Mouse (Mus musculus): ENCODE measurements at regions not wholly inside any gene's neighbourhood (a gene's known extent, or its start where the extent isn't known, plus 50 kb on each side); places are given as distances from the start of the nearest gene placed in this dataset.

DNA sequence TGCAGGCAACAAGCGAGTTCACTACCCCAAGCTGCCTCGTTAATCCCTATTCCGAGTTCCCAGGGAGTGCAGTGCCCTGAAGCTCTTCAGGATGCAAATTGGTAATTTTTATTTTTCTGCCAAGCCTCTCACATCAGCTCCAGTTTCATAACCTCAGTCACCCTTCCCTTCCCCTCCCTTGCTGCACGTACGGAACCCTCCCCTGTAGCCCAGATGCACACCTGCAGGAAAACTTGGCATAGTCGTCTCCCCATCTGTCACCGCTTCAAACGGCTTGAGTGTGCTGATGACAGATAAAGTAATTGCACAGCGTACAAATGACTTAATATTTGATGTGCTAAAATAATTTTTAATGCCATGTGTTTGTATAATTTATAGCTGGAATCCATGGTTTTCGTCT lies 119.7 kb upstream of the Tmem45b start:
- DNase-seq (ENCODE audit: low spot score in 2 of 2) = no peak

DNA sequence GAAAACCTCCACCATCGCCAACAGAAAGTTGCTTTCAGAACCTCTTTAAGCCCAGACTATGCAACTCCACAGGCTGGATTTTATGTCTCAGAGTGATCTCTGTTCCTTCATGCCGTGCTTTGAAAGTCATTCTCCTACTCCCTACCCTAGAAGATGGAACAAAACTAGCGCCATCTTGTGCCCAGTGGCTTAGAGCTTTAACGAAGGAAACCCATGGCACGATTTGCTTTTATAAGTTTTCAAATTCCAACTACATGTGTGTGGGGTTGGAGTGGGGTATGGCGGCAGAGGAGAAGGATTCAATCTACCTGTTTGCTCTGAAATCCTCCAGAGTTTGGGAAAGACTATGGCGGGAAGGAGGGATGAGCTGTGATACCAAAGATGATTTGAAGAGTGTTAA lies 118.7 kb upstream of the Tmem45b start:
- DNase-seq (ENCODE audit: low spot score in 2 of 2) = no peak

DNA sequence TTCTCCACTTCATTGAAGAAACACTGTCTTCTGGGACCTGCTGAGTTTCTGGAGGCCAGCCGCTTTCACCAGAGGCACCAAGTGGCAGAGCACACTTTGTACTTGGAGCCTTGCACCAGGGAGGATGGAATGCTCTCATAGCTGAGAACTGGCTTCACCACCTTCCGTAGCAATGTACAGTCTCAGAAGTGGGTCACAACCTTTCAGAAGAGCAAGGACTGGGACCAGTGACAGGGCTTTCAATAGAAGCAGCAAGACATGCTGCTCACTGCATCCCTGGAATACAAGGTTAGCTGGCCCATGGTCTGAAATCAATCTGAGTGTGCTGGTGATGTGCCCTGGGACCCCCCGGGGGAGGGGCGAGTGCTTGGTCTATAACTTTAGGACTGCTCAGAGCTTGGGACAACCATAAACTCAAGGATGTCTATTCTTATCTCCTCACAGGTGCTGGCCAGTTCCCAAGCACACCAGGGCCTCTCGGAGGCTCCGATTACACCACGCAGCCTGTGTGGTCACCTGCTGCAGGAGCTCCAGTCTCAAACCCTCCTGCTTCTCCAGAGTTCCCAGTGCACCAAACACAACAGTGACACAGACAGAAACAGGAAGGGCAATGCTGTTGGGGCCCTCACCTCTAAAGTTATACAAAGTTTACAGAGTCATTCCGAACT lies 114.4 kb upstream of the Tmem45b start:
- DNase-seq (ENCODE audit: low spot score in 2 of 2) = no peak

DNA sequence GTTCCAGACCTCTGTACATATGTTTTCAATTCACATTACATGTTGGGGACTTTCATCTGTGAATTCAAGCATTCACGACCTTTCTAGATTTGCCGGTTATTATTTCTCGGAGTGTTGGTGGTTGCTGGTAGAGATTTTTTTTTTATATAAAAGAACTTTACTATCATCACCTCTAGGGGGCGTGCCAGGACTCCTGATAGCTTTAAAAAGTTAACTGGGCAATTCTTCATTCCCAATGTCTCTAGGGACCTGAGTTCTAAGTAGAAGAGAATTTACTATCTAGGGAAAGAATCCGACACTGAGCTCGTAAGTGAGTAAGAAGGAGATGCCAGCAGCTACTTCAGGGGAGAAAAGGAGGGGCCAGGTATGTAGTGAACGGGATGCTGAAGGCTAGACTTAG lies 112.8 kb upstream of the Tmem45b start:
- DNase-seq (ENCODE audit: low spot score in 2 of 2) = no peak

DNA sequence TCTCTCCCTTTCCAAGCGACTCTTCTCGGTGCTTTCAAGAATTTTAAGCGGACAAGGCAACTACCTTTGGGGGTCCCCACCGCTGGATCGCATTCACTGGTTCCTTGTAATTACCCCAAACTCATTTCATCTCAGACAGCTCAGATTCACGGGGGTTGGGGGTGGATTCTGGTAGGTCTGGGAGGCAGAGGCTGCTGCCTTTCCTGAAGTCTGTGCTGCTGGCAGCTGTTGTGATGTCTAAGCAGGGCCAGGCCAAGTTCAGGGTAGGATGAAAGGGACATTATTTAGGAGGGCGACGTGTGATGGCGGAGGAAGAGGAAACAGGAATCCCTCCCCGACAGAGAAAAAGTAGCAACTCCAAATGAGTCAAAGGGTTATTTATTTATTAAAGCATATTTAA lies 102.8 kb upstream of the Tmem45b start:
- no peak for DNase-seq (ENCODE audit: low spot score in 2 of 2)

DNA sequence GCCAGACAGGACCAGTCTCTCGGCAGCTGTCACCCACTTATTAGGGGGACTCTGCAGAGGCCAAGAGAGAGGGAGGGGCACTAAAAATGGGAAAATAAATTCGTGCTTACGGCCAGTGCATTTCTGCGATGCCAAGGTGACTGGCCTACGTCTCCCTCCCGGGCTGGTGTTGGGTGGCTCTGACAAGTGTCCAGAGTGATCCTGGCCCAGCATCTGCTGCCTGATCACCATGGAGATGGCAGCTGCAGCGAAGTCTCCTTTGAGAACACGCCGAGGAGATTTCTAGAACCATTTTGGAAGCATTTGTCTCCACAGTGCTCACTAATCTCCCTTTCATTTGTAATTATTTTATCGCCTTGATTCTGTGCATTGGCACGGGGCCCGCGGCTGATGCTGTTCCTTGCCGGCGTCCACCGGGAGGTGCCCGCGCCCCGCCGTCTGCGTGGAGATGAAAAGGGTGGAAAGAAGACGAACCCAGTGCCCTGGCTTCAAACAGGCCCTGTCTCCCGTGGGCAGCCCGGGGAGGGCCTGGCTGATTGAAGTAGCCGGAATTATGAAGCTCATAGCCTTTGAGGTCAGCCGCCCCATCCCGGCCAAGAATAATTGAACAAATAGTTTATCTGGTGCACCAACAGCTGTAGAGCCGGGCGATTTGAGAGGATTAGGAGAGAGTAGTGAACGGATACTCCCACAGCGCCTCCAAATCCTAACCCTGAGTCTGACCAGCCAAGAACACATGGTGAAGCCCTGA lies 102.2 kb upstream of the Tmem45b start:
- no peak for DNase-seq (ENCODE audit: low spot score in 2 of 2)

DNA sequence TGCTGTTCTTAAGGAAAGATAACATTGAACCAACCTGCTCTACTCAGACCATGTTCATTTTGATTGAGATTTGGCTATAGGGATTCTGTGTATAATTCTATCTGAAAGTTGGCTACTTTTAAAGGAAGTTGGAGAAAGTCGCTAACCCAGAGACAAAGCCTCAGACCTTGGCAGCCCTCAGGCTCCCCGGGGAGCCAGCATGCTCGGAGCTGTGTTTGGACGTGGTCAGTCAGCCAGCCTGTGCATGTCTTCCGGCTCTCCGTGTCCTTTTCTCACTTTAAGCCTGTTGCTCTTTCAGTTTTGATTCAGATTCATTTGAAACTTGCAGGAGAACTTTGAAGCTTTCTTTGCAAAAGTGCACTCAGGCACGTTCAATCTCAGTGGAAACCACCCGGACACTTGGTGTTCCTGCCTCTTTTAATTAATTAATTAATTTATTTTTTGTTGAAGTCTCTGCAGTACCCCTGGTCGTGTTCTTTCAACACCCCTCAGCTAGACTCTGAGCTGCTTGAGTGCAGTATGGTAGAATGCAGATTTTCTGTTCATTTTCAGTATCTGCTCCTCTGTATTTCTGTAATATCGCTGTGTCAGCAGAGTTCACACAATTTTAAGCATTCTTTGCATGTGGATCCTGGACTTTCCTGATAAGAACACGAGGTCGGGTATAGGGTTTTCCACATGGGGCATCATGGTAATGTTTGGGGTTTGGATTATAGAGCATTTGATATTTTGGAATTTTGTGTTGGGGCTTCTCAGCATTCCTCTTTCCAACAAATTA lies 100.9 kb upstream of the Tmem45b start:
- DNase-seq (ENCODE audit: low spot score in 2 of 2) = no peak

DNA sequence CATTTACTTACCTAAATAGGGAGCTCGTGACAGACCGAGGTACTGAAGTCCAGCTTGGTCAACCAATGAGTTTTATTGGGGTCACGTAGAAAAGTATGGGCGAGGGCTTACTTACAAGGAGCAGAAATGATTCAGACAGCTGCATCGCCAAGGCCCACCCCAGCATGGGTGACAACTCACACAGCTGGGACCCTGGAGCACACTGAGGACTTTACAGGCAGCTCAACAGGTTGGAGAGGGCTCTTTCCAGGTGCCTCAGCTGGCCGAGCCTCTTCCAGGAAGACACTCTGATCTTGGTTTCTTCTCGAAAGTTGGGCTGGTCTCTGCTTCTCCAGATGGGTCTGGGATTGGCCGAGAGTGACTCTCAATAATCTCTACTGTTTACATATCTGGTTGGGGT lies 99.3 kb upstream of the Tmem45b start:
- no peak for DNase-seq (ENCODE audit: low spot score in 2 of 2)

DNA sequence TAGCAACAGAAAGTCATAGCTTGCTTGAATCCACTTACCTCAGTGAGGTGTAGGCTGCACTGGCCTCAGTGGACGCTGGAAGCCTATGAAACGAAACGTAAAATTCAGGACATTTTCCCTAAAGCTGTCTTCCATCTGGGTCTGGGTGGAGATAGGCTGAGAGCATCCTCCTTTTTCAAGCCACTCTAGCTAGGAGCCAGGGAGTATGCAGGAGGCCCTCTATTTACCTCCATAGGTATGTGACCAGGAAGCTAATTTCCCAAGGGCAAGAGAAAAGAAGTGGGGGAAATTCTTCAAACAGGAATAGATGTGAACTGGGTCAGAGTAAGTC lies 95.9 kb upstream of the Tmem45b start:
- no peak for DNase-seq (ENCODE audit: low spot score in 2 of 2)

DNA sequence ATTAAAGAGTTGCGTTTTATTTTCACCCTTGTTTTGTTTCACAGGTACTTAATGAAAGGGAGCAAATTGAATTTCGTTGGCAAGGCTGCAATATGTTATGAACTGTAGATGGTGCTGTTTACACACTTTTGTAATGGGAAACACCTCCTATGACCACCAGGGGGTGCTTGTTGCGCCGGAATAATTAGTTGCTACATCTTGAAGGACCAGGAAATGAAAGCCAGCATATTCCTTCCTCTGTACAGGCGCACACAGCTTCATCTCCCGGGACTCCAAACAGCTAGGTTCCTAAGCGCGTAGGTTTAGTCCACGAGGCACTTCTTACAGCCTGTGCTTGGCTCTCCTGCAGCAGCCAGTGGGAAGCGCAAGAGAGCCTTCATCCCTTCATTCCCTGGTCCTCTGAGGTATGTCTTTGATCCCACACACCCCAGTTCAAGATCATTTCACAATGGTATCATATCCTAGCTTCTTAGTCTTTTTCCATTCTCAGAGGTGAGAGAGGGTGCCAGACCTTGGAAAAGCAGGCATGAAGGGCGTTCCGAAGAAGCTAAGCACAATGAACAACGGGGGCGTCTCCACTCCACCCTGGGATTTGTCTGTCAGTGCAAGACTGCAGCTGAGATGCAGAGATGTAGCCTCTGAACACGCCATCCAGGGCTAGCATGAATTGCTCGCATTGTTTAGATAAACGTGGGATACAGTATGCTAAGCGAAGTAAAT lies 95.4 kb upstream of the Tmem45b start:
- peak; percentile 71 to 88 for DNase-seq (ENCODE audit: low spot score in 2 of 2)

DNA sequence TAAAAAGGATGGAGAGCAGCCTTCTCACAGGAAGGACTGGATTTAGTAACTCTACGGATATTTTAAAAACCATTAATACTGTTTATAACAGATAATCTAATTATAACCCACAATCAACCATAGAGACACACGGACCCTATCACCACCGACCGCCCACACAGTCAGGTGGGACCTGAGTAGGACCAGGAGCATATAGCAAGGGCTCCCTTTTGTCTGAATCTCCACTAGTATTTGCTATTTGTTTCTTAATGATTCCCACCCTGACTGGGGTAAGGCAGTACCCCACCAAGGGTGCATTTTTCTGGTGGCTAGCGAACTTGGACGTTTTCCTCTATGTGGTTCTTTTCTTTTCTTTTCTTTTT lies 79.4 kb upstream of the Tmem45b start:
- DNase-seq (ENCODE audit: low spot score in 2 of 2) = no peak

DNA sequence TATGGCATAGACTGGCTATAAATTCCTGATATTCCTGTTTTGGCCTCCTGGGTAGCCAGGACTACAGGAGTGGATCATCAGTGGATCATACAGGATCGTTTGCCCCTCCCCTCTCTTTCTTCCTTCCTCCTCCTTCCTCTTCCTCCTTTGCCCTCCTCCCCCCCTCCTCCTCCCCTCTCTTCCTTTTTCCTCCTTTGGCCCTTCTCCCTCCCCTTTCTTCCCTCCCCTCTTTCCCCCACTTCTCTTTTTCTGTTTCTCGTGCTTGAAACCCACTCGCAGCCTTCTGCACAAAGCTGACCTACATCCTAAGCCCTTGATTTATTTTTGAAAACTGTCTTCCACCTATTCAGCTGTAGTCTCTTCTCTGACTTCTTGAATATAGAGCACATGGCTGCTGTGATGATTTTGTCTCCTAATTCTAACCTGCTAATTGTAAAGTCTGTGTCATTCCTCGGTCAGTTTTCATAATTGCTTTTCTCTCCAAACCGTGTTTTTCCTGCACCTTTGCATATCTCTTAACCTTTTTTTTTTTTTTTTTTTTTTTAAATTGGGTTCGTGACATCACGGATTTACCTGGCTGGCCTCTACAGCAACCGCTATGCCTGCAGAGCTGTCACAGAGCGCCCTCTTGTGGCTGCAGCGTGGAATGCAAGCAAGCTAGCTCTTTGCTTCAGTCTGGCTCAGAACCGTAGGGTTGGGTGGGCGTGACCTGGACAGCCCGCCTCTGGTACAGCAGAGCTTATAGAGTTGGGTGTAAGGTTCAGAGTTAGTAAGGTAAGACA lies 78.8 kb upstream of the Tmem45b start:
- peak; percentile 34 to 71 for DNase-seq (ENCODE audit: low spot score in 2 of 2)

DNA sequence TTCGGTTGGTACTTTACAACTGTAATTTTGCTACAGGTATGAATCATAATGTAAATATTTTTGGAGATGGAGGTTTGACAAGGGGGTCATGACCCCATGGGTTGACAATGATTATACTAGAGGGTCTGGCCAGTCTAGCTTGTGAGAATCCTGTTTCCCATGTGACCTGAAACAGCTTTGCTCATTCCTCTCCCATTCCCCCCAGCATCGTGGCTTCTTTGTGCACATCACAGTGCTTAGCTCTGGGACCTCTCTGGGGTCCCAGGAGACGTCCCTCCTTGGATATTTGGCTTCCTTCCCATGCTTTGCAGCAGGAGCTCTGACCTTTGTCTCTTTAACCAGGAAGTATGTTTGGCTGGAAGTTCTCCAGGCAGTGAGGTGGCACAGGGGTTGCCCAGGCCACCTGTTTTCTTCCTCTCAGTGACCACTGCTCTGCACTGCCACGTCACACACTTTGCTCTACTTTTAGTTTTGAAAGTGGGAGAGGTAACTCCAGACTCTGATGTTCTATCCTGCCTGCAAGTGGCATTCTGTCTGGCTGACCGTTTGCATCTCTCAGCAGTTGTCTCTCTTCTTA lies 77.4 kb upstream of the Tmem45b start:
- DNase-seq (ENCODE audit: low spot score in 2 of 2) = no peak

DNA sequence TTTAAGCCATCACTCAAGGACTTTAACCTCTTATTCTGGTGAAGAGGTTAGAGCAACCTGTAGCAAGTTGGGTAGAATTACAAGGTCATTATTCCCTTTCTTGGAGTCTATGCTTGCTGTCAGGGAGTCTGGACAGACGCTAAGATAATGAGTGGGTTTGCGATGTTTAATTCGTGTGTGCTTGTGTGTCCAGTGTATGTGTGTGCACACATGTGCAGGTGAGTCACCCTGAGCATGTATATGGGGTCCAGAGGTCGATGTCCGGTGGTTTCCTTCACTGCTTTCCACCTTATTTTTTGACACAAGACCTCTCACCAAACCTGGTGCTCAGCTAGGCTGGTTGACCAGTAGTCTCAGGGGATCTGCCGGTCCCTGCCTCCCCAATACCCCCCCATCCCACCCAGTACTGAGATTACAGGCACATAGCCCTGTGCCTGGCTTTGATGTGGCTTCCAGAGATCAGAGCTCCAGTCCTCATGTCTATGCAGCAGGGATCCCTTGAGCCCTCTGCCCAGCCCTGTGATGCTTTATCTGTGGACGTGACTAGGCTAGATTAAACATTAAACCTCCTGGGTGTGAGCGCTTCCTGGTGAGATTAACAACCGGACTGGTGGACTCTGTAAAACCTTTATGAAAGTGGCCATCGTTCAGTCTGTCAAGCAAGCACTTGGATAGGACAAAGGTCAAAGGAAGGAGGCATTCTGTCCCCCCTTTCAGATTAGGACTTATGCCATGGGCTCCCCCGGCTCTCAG lies 74.4 kb upstream of the Tmem45b start:
- no peak for DNase-seq (ENCODE audit: low spot score in 2 of 2)

DNA sequence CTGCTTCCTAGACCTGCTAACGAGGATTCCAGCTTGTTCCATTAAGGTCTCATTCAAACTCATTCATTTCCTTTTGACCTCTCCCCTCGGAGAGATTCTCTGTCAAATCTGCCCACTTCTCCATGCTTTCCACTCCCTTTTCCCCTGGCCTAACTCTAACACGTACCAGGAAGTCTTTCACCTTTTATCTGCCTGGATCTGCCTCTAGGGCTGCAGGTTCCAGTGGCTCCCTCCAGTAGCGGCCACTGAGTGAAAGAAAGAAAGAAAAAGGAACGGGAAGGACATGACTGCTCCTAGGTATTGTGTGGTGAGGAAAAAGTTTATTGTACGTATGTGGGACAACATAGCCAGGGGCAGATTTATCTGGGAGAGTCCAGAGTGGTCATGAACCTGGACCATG lies 64.8 kb upstream of the Tmem45b start:
- DNase-seq (ENCODE audit: low spot score in 2 of 2) = no peak

DNA sequence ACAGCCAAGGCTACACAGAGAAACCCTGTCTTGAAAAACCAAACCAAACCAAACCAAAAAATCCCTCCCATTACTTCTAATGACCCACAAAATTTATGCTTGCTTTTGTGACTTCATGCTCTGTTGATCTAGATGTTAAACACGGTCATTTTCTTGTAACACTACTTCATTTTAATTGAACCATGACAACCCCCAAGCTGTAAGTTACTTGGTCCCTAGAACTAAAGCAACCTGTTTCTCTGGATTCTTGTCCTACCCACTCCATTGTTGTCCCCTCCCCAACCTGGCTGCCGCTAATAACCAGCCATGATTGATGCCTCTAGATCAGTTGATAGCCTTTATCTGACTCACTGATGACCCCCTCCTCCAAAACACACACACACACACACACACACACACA lies 63.0 kb upstream of the Tmem45b start:
- DNase-seq (ENCODE audit: low spot score in 2 of 2) = no peak
